Mouse (Mus musculus) frontal cortex, postnatal 25 days (tissue): ENCODE data around the gene Nup93.

ENCODE experiments used
- DNase-seq, 2 experiments: peaks; one replicate each; pipeline ENCODE4 v3.0.0; 2022; ENCODE audit warnings: low spot score in 2 of 2

The Nup93 gene

DNA sequence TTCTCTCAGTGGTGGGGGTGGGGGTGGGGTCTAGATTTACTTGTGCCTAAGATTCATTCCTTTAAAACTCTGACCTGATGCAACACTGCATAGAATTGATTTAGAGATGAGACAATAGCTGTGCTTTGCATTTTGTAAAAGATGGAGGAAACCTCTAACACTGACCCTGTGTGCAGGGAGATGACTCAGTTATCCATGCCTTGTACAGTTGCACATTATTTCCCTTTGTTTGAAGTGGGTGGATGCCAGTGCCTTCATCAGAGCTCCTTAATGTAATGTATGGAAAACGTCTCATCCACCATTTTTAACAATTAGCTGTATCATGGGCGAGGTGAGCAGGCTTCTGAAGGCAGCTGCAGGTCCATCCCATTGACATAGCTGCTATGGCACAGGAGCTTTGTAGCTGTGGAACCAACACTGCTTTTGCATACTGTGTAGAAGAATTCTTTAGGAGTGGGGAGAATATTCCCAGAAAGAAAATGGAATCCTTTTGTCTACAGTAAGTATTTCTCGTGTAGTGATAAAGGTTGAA is 54.1 kb downstream of the Nup93 start:
- no peak for DNase-seq

DNA sequence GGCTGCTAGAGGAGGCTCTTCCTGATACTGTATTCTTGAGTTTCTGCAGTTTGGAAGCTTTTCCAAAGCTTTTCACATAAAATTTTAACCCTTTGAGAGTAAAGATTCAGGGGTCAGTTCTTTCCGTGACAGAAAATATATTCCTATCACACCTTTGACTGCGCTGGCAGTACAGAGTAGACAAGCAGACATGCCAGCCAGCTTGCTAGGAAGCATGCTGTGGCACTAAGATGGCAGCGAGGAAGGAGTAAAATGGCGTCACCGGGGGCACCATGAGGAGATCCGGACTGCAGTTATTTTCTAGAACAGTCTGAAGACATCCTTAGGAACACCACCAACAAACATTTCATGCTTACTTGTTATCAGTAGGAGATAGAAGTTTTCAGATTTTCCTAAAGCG is 55.9 kb downstream of the Nup93 start:
- DNase-seq, result no peak

DNA sequence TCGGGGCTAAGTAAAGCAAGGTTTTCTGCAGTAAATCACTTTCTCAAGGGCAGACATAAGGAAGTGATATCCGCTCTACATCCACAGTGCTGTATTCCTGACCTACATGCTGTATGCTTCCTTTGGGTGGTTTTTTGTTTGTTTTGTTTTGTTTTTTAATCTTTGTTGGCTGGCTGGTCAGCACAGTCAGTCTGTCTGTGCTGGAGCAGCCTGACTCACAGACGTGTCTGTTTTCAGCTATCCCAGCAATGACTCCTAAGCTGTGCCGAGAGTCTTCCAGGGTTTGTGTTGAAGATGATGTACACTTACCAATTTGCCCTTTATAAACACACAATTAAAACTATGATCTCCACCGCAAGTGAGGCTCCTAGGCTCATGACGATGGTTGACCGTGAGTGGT is 56.7 kb downstream of the Nup93 start:
- no peak for DNase-seq

DNA sequence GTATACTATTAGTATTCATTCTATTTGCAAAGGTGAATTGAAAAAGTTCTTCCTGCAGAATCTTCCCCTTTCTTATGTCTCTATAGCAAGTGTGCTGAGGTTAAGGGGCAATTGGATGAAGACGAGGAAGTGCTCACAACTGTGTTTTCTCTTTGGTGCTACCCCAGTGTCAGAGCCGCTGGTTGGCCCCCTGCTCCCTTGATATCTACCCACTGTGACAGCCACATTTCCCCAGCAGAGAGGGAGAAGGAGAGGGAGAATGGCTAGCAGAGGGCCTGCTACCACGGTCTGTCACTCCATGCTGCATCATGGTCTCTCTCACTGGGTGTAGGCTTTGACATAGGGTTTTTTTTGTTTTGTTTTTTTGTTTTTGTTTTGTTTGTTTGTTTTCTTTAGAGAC is 58.2 kb downstream of the Nup93 start:
- no peak for DNase-seq

GRCm38 (mm10) chr8:94273289-94273850 is 59.0 kb downstream of the Nup93 start:
- no peak for DNase-seq

GRCm38 (mm10) chr8:94274030-94274429 is 59.7 kb downstream of the Nup93 start:
- no peak for DNase-seq

DNA sequence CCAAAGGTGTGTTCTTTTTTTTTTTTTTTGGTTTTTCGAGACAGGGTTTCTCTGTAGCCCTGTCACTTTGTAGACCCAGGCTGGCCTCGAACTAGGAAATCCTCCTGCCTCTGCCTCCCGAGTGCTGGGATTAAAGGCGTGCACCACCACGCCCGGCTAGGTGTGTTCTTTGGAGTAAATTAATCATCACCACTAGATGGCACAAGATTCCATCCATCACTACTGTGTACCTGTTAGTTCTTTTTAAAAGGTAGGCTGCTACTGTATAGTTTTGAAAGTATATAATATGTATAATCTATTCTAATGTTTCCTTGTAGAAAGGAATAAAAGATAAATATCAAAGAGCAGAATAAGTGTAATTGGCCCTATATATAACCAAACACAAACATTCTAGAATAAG is 63.9 kb downstream of the Nup93 start:
- DNase-seq, result no peak

- DNase-seq, result no peak
Observed at GRCm38 (mm10) chr8:94280001-94280613, 65.7 kb downstream of the Nup93 start.

- DNase-seq, result no peak
Observed at GRCm38 (mm10) chr8:94282453-94282985, 68.2 kb downstream of the Nup93 start.

GRCm38 (mm10) chr8:94284204-94284603 is 69.8 kb downstream of the Nup93 start:
- DNase-seq, result no peak

DNA sequence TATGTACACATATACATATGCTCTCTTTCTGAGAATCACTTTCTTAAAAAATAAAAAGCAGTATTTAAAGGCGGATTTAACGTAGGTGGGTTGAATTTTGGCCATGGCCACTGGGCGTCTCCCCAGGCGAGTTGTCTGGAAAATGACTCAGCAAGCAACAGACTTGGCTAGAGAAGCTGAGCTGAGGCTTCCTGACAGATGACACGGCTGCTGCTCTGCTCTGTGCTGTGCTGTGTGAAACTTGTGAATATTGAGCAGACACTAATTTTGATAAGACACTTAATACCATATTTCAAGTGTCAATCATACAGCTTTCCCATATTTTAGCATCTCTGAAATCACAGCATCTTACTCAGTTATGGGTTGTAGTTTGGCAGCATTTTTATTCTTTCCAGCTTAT is 76.2 kb downstream of the Nup93 start:
- DNase-seq, result no peak

DNA sequence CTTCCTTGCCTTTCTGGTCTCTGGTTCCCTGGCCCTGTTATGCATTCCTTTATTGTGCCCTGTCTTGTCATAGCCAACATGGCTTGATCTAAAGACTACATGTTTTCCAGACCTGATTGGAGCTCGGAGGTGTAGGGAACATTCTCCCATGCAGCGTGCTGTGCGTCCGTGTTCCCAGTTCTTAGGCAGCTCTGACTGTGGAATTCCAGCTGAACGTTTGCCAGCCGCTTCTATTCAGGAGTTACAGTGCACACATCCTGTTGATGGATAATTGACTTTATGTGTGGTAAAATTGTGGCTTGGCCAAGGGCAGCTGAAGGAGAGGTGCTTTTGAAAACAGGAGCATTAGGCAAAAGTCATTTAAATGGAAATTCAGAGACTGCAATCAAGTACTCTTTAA is 77.7 kb downstream of the Nup93 start:
- no peak for DNase-seq

DNA sequence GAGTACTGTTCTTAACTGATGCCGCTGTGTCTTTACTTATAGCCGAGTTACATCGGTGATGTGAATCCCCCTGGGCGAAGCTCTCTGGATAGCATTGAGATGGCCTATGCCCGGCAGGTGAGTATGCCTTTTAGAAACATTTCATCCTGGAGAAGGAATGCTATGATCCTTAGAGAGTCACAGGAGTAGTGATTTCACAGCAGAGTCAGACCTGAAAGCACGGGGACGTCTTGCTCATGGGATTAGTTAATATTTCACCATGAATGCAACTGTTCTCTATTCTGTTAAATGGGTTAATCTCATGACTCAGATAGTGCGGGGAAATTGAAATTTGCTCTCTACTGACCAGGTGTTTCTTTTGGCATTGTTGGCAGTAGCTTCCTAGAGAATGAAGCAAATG is 78.3 kb downstream of the Nup93 start:
- DNase-seq, result no peak

DNA sequence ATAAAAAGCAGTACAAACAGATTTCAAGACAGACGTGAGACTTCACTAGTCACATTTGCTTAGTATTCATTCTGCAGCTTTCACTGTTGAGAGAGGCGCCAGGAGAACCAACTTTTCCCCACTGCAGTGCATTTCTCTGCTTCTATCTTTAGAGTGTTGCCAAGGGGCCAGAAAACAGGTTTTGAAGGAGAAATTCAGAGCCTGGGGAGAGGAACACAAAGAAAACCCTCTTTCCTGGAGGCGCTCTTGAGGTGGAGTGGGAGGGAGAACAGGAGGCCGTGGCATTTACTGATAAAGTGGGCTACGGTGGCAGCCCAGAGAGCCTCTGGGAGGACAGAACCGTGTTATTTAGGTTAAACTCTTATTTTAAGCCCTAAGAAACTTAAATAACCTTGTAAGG is 81.3 kb downstream of the Nup93 start:
- DNase-seq, result no peak

DNA sequence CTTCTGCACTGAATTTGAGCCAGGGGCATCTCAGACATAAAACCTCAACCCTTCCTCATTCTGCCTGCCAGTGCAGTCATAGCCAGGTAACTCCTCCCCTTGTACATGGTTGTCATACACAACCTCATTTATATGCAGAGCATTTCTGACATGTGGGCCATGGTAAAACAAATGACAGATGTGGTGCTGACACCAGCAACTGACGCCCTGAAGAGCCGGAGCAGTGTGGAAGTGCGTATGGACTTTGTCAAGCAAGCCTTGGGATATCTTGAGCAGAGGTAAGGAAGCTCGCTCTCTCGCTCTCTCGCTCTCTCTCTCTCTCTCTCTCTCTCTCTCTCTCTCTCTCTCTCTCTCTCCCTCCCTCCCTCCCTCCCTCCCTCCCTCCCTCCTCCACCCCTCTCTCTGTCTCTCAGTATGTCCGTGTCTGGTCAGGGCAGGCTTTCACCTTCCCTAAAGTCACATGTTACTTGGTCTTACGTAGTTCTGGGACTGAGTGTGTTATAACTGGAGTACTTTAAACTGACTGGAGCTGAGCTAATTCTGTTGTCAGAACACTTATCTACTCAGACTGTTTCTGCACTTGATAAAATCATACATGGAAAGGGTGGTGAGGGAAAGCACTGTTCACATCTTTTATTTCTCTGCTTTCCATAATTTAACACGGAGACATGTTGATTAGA is 82.1 kb downstream of the Nup93 start:
- no peak for DNase-seq

GRCm38 (mm10) chr8:94297101-94297500 is 82.7 kb downstream of the Nup93 start:
- DNase-seq, result no peak

DNA sequence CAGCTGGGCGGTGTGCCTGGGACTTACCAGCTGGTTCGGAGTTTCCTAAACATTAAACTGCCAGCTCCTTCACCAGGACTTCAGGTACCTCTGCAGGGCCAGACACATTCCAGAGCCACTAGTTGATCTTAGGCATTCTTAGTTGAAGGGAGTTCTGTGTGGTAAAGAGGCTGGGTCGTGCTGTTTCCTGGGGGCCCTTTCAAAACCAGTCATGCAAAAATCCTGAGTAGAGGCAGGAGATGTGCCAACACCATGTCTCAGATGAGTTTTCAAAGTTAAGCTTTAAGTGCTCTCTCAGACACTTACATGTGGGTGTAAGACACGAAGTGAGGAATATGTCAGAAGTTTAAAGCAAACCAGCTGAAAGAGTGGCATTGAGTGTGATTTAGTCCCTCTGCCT is 86.4 kb downstream of the Nup93 start:
- DNase-seq, result no peak

GRCm38 (mm10) chr8:94304412-94304811 is 90.0 kb downstream of the Nup93 start:
- no peak for DNase-seq

DNA sequence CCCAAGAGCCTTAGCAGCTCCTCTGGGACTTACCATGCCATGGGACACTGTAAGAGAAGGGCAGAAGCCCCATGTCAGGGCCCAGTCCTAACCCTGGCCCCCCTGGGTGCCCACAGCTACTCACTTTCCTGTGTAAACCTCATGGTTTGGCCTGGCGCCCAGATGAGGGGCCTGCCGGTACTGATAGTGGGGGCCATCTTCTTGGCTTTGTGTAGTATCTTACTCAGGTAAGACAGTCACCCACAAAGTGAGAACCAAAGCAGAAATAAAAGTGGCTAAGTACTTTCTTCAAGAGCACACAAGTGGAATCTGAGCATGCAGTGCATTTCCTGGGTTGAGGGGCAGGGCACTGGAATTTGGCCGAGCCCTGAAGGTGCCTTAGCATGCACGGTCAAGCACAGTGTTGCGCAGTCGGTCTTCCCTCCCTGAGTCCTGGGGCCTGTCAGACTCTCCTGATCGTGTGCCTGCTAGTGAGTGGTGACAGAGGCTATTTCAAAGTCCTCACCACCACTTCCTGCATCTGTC is 92.7 kb downstream of the Nup93 start:
- DNase-seq, result no peak

- DNase-seq, result no peak
Observed at GRCm38 (mm10) chr8:94307652-94308051, 93.3 kb downstream of the Nup93 start.

DNA sequence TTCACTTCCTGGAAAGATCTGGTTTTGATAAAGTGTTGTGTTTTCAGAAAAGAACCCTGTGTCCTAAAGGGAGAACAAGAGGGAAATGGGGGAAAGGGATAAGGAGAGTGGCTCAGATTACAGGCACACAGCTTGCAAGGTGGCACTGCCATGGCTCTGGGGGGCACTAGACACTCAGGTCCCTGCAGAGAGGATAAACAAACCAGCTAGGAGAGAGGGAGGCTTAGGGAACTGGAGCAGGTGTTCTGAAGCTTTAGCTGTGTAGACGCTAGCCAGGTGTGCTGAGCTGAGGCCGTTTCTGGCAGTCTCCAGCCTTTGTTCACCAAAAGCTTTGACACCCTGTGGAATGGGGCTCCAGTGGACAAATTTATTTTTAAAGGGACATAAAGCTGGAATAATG is 99.7 kb downstream of the Nup93 start:
- no peak for DNase-seq

DNA sequence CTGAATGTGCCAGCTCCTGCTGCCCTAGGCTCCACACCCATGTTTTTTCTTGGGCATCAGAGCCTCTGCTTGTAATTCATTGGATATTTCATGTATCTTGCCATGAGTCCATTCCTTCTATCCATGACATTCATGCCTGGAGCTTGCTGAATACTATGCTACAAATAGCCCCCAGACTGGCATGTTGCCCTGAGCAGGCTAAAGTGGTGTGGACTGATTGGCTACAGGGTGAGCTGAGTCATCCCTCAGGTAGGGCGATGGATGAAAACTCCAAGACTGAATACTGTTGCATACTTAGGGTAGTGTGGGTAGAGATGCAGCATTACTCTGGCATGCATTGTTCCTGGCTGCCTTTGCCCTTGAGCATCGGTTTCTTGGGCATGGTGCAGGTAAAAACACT is 102.9 kb downstream of the Nup93 start:
- DNase-seq, result no peak

- DNase-seq, result no peak
Observed at GRCm38 (mm10) chr8:94317691-94318090, 103.3 kb downstream of the Nup93 start.
